Mouse (Mus musculus): Measurements from ENCODE around the gene Slco2a1.

- TF ChIP-seq CTCF (IDR thresholded peaks at IDR 0.05; ENCODE audit: extremely low read depth, insufficient read depth, low read length), result no peak
- TF ChIP-seq POLR2A (IDR thresholded peaks at IDR 0.05; ENCODE audit: extremely low read depth, insufficient read depth, low read length), result no peak
Observed at GRCm38 (mm10) chr9:102944891-102945290, 43.6 kb upstream of the Slco2a1 start.
